Mouse (Mus musculus): Measurements from ENCODE around the gene Cpne7. TPM values are rescaled to one million over a fixed set of nuclear protein-coding genes. Genes with fewer than 3 reads are reported as not detected.
A peak's percentile ranks its signal among the peaks of the same experiment; 100 is the strongest.

The Cpne7 gene
- total and polyA plus RNA-seq, 3 experiments, result 3.5 to 4.5 TPM; not detected in 1

- Histone ChIP-seq H3K4me3 (ENCODE audit: control insufficient read depth in 1 of 2, insufficient read depth in 1 of 2, low read depth in 2 of 2, low read length in 2 of 2) (no peak overlapping the region), H3K9me3 (replicated peaks; ENCODE audit: insufficient read depth, low read length) (no peaks in the 10 kb centered on the region), H3K4me1 (ENCODE audit: control insufficient read depth in 1 of 2, insufficient read depth in 2 of 2, low read length in 2 of 2) (peaks cover 0 to 5% of the 10 kb centered on the region in 2 experiments; a peak in 2 of 4 replicates), H3K9ac (ENCODE audit: control insufficient read depth, low read depth, low read length, poor library complexity, severe bottlenecking) (no peak overlapping the region), H3K27me3 (ENCODE audit: control insufficient read depth in 1 of 2, insufficient read depth in 2 of 2, low read length in 2 of 2) (peaks cover 4 to 8% of the 10 kb centered on the region in 2 experiments; a peak in 3 of 4 replicates), H3K79me2 (ENCODE audit: control insufficient read depth, insufficient read depth, low read length, poor library complexity) (no peaks in the 10 kb centered on the region), H3K27ac (ENCODE audit: control insufficient read depth, low read depth, low read length) (no peak overlapping the region), H3K36me3 (ENCODE audit: control insufficient read depth in 1 of 2, insufficient read depth in 2 of 2, low read length in 2 of 2) (peaks cover 0 to 3% of the 10 kb centered on the region in 2 experiments; a peak in 1 of 4 replicates)
- TF ChIP-seq SMC3 (IDR thresholded peaks at IDR 0.05; ENCODE audit: low read depth, low read length) (no peak), CTCF (IDR thresholded peaks at IDR 0.05 in 2 of 3, conservative IDR thresholded peaks at IDR 0.05 in 1 of 3; ENCODE audit: control insufficient read depth in 1 of 3, insufficient read depth in 1 of 3, low read depth in 2 of 3, low read length in 3 of 3, poor library complexity in 1 of 3, severe bottlenecking in 1 of 3) (peak in 2 of 3 experiments; percentile 13 to 14; a peak in 2 of 6 replicates), MAX (IDR thresholded peaks at IDR 0.05; ENCODE audit: low read length) (no peak), ZC3H11A (IDR thresholded peaks at IDR 0.05; ENCODE audit: low read depth, low read length) (no peak), UBTF (IDR thresholded peaks at IDR 0.05; ENCODE audit: borderline replicate concordance, insufficient read depth, low read depth, low read length) (no peak), MXI1 (IDR thresholded peaks at IDR 0.05; ENCODE audit: low read depth, low read length) (no peak), KAT2A (conservative IDR thresholded peaks at IDR 0.05; ENCODE audit: low read depth, low read length) (no peak), TBP (IDR thresholded peaks at IDR 0.05; ENCODE audit: low read depth, low read length) (no peak)
- no peak for DNase-seq (ENCODE audit: low read depth, low spot score)
These were observed 38.0 kb downstream of the Cpne7 start for GRCm38 (mm10) chr8:123155177-123155576.

- H3K27me3 ChIP-seq (ENCODE audit: control insufficient read depth in 1 of 2, insufficient read depth in 2 of 2, low read length in 2 of 2), result peaks cover 2 to 6% of the 10 kb centered on the region in 2 experiments; a peak in 3 of 4 replicates
- H3K4me3 ChIP-seq (ENCODE audit: control insufficient read depth in 1 of 2, insufficient read depth in 1 of 2, low read depth in 2 of 2, low read length in 2 of 2), result no peak overlapping the region
- no peaks in the 10 kb centered on the region for H3K9me3 ChIP-seq (replicated peaks; ENCODE audit: insufficient read depth, low read length)
- no peak for DNase-seq (ENCODE audit: low read depth, low spot score)
- TF ChIP-seq POLR2A (IDR thresholded peaks at IDR 0.05; ENCODE audit: control insufficient read depth in 1 of 2, insufficient read depth in 1 of 2, low read depth in 1 of 2, low read length in 2 of 2, poor library complexity in 1 of 2) (no peak), MYC (IDR thresholded peaks at IDR 0.05; ENCODE audit: low read depth, low read length) (no peak)
- no peak overlapping the region for H3K27ac ChIP-seq (ENCODE audit: control insufficient read depth, low read depth, low read length)
- H3K9ac ChIP-seq (ENCODE audit: control insufficient read depth, low read depth, low read length, poor library complexity, severe bottlenecking), result no peak overlapping the region
- H3K79me2 ChIP-seq (ENCODE audit: control insufficient read depth, insufficient read depth, low read length, poor library complexity), result no peaks in the 10 kb centered on the region
- H3K4me1 ChIP-seq (ENCODE audit: control insufficient read depth in 1 of 2, insufficient read depth in 2 of 2, low read length in 2 of 2), result peaks cover 0 to 5% of the 10 kb centered on the region in 2 experiments; a peak in 2 of 4 replicates
- H3K36me3 ChIP-seq (ENCODE audit: control insufficient read depth in 1 of 2, insufficient read depth in 2 of 2, low read length in 2 of 2), result peaks cover 0 to 3% of the 10 kb centered on the region in 2 experiments; a peak in 1 of 4 replicates
These were observed 39.0 kb downstream of the Cpne7 start for GRCm38 (mm10) chr8:123156070-123156773.

- Histone ChIP-seq H3K27me3 (ENCODE audit: control insufficient read depth in 1 of 2, insufficient read depth in 2 of 2, low read length in 2 of 2) (peaks cover 0 to 3% of the 10 kb centered on the region in 2 experiments; a peak in 3 of 4 replicates), H3K4me3 (ENCODE audit: control insufficient read depth in 1 of 2, insufficient read depth in 1 of 2, low read depth in 2 of 2, low read length in 2 of 2) (no peak within 1 kb of the TSS), H3K9ac (ENCODE audit: control insufficient read depth, low read depth, low read length, poor library complexity, severe bottlenecking) (no peak within 1 kb of the TSS), H3K27ac (ENCODE audit: control insufficient read depth, low read depth, low read length) (no peak within 1 kb of the TSS), H3K36me3 (ENCODE audit: control insufficient read depth in 1 of 2, insufficient read depth in 2 of 2, low read length in 2 of 2) (peaks cover 0 to 3% of the 10 kb centered on the region in 2 experiments; a peak in 1 of 4 replicates), H3K4me1 (ENCODE audit: control insufficient read depth in 1 of 2, insufficient read depth in 2 of 2, low read length in 2 of 2) (peaks cover 0 to 9% of the 10 kb centered on the region in 2 experiments; a peak in 3 of 4 replicates), H3K9me3 (replicated peaks; ENCODE audit: insufficient read depth, low read length) (no peaks in the 10 kb centered on the region), H3K79me2 (ENCODE audit: control insufficient read depth, insufficient read depth, low read length, poor library complexity) (no peaks in the 10 kb centered on the region)
- DNase-seq (ENCODE audit: low read depth, low spot score), result no peak
- TF ChIP-seq ELF1 (IDR thresholded peaks at IDR 0.05; ENCODE audit: low read depth, low read length), result no peak
- TF ChIP-seq CHD2 (IDR thresholded peaks at IDR 0.05; ENCODE audit: low read length), result no peak
- TF ChIP-seq NRF1 (IDR thresholded peaks at IDR 0.05; ENCODE audit: insufficient read depth, low read depth, low read length, poor library complexity, severe bottlenecking), result no peak
- TF ChIP-seq MYB (IDR thresholded peaks at IDR 0.05; ENCODE audit: low read depth, low read length), result no peak
- no peak for TF ChIP-seq MAFK (IDR thresholded peaks at IDR 0.05; ENCODE audit: borderline replicate concordance, low read depth, low read length)
- TF ChIP-seq USF2 (IDR thresholded peaks at IDR 0.05; ENCODE audit: borderline replicate concordance in 1 of 2, insufficient read depth in 1 of 2, low read depth in 1 of 2, low read length in 2 of 2), result no peak
- no peak for TF ChIP-seq UBTF (IDR thresholded peaks at IDR 0.05; ENCODE audit: borderline replicate concordance, insufficient read depth, low read depth, low read length)
- TF ChIP-seq E2F4 (IDR thresholded peaks at IDR 0.05; ENCODE audit: borderline replicate concordance, low read depth, low read length), result no peak
- no peak for TF ChIP-seq POLR2A (IDR thresholded peaks at IDR 0.05; ENCODE audit: control insufficient read depth in 1 of 2, insufficient read depth in 1 of 2, low read depth in 1 of 2, low read length in 2 of 2, poor library complexity in 1 of 2)
- no peak for TF ChIP-seq ZNF384 (IDR thresholded peaks at IDR 0.05; ENCODE audit: low read depth, low read length)
- no peak for TF ChIP-seq EP300 (IDR thresholded peaks at IDR 0.05; ENCODE audit: low read depth in 1 of 2, low read length in 2 of 2)
- no peak for TF ChIP-seq ETS1 (IDR thresholded peaks at IDR 0.05; ENCODE audit: low read depth, low read length)
- no peak for TF ChIP-seq SMC3 (IDR thresholded peaks at IDR 0.05; ENCODE audit: low read depth, low read length)
- no peak for TF ChIP-seq JUND (IDR thresholded peaks at IDR 0.05; ENCODE audit: low read depth, low read length)
- TF ChIP-seq MXI1 (IDR thresholded peaks at IDR 0.05; ENCODE audit: low read depth, low read length), result no peak
- no peak for TF ChIP-seq TBP (IDR thresholded peaks at IDR 0.05; ENCODE audit: low read depth, low read length)
- TF ChIP-seq TCF12 (IDR thresholded peaks at IDR 0.05; ENCODE audit: low read depth, low read length), result no peak
These were observed 40.8 kb downstream of the Cpne7 start, which contains the start of gene Sult5a1 for GRCm38 (mm10) chr8:123157888-123158465. Sult5a1 (minus strand) TSS chr8:123158315.
